In genomic region chr17:57145115-57145514, GRCm38 (mm10) we compare ENCODE assay signal across 26 mouse cellular contexts. TPM values are rescaled to one million over a fixed set of nuclear protein-coding genes. Genes with fewer than 3 reads are reported as not detected.
DNase-seq lines count a peak whose midpoint lies in the region; ATAC-seq and TF ChIP-seq lines count a peak whose summit lies in the region.
"Had no signal": no experiment of that assay in that cellular context is flagged by ENCODE, and none has a peak within 500 bp of the region (broad histone marks: within the 10 kb centered on the region; RNA-seq: fewer than 3 reads in every experiment).

No protein-coding gene starts in this region.

- H3K4me1 ChIP-seq in hindbrain, postnatal 0 days (ENCODE audit: insufficient read depth, low read length) = no peaks in the 10 kb centered on the region
- no peaks in the 10 kb centered on the region; the same call in 1 of the 2 replicates for H3K4me1 ChIP-seq in hindbrain, embryonic 11.5 days (replicated peaks; ENCODE audit: control insufficient read depth, insufficient read depth, low read length)
- peaks cover 27 to 51% of the 10 kb centered on the region in 2 experiments for H3K4me1 ChIP-seq in CH12.LX (ENCODE audit: control insufficient read depth in 1 of 2, insufficient read depth in 2 of 2)
- H3K4me1 ChIP-seq in midbrain, embryonic 10.5 days = peaks cover 12% of the 10 kb centered on the region

- no peak for TF ChIP-seq EP300 in CH12.LX (IDR thresholded peaks at IDR 0.05; ENCODE audit: low read length)

- dilution Hi-C loops in CH12.LX (cut with MboI; ENCODE audit: extremely low pct_ligation_motif_present, extremely low pct_unique_long_range_greater_than_20kb, low sequenced_read_pairs) = no loop called here

- peaks cover 6% of the 10 kb centered on the region; the same call in 1 of the 2 replicates for H3K27me3 ChIP-seq in hindbrain, postnatal 0 days (ENCODE audit: insufficient read depth, low read length)
- peaks cover 19% of the 10 kb centered on the region for H3K27me3 ChIP-seq in hindbrain, embryonic 11.5 days (ENCODE audit: control insufficient read depth, insufficient read depth, low read length)
- no peaks in the 10 kb centered on the region for H3K27me3 ChIP-seq in CH12.LX (replicated peaks)
- H3K27me3 ChIP-seq in midbrain, embryonic 10.5 days (ENCODE audit: low read depth, poor library complexity, severe bottlenecking) = peaks cover 42% of the 10 kb centered on the region

- peaks cover 56% of the 10 kb centered on the region for H3K79me2 ChIP-seq in CH12.LX (replicated peaks; ENCODE audit: control insufficient read depth, extremely low read depth, insufficient read depth, poor library complexity, severe bottlenecking)

- H3K27ac ChIP-seq in hindbrain, postnatal 0 days = no peak overlapping the region
- no peak overlapping the region for H3K27ac ChIP-seq in hindbrain, embryonic 11.5 days (ENCODE audit: low read depth, low read length)
- peak overlapping the region; percentile 98 for H3K27ac ChIP-seq in CH12.LX (ENCODE audit: insufficient read depth, low read depth)
- no peak overlapping the region for H3K27ac ChIP-seq in midbrain, embryonic 10.5 days (replicated peaks)

- TF ChIP-seq POLR2A in CH12.LX (IDR thresholded peaks at IDR 0.05; ENCODE audit: low read depth, low read length) = no peak; the same call in 1 of the 2 replicates

- in situ Hi-C loops in CH12.LX (cut with MboI; ENCODE audit: low pct_ligation_motif_present, low pct_unique_long_range_greater_than_20kb, low sequenced_read_pairs) = no loop called here

- H3K36me3 ChIP-seq in hindbrain, postnatal 0 days (ENCODE audit: insufficient read depth, low read length) = no peaks in the 10 kb centered on the region
- H3K36me3 ChIP-seq in hindbrain, embryonic 11.5 days (ENCODE audit: control insufficient read depth, insufficient read depth, low read length) = no peaks in the 10 kb centered on the region
- peaks cover 48 to 79% of the 10 kb centered on the region in 2 experiments for H3K36me3 ChIP-seq in CH12.LX (replicated peaks in 1 of 2; ENCODE audit: control insufficient read depth in 1 of 2, insufficient read depth in 1 of 2, low read length in 1 of 2)
- H3K36me3 ChIP-seq in midbrain, embryonic 10.5 days = no peaks in the 10 kb centered on the region
- H3K36me3 ChIP-seq: G1E had no signal

- H3K9ac ChIP-seq in hindbrain, postnatal 0 days (replicated peaks; ENCODE audit: low read length) = no peak overlapping the region
- H3K9ac ChIP-seq in hindbrain, embryonic 11.5 days (ENCODE audit: low read depth, low read length) = no peak overlapping the region
- H3K9ac ChIP-seq in CH12.LX (ENCODE audit: insufficient read depth, low read depth) = peak overlapping the region; percentile 99; the same call in 1 of the 2 replicates

- DNase-seq in hindbrain, postnatal 0 days (ENCODE audit: low spot score) = no peak
- no peak for DNase-seq in hindbrain, embryonic 11.5 days (ENCODE audit: low spot score)
- DNase-seq in CH12.LX (ENCODE audit: extremely low read depth) = no peak
- DNase-seq in ES-CJ7 (ENCODE audit: low read depth, low spot score) = peak; percentile 19
- no peak for DNase-seq in midbrain, embryonic 10.5 days (ENCODE audit: low spot score)
- DNase-seq: adrenal gland, adult 2 months; adrenal gland, adult 8-10 months; adrenal gland, postnatal 10 days; adrenal gland, postnatal 14 days; adrenal gland, postnatal 25 days; adrenal gland, postnatal 36 days; B cell, adult 2 months; cerebellum, adult 11 months; cerebellum, adult 11-12 months; cerebellum, adult 18-20 months; cerebellum, adult 2 months; cerebellum, adult 8-10 months had no signal

- no peak overlapping the region for H3K4me2 ChIP-seq in hindbrain, postnatal 0 days (ENCODE audit: low read depth, low read length)
- H3K4me2 ChIP-seq in hindbrain, embryonic 11.5 days (replicated peaks; ENCODE audit: low read depth, low read length) = no peak overlapping the region
- peak overlapping the region; percentile 58 for H3K4me2 ChIP-seq in CH12.LX (ENCODE audit: insufficient read depth, low read depth, poor library complexity, severe bottlenecking)

- H3K9me3 ChIP-seq in hindbrain, postnatal 0 days (ENCODE audit: low read length) = no peaks in the 10 kb centered on the region
- H3K9me3 ChIP-seq in hindbrain, embryonic 11.5 days (ENCODE audit: control insufficient read depth, low read length) = no peaks in the 10 kb centered on the region
- H3K9me3 ChIP-seq in CH12.LX (replicated peaks; ENCODE audit: low read length) = no peaks in the 10 kb centered on the region
- no peaks in the 10 kb centered on the region for H3K9me3 ChIP-seq in midbrain, embryonic 10.5 days (replicated peaks)
- H3K9me3 ChIP-seq: G1E had no signal

- WGBS in hindbrain, postnatal 0 days = 66% methylated on average over 1 of the region's 1 CpGs
- 68% methylated on average over 1 of the region's 1 CpGs for WGBS in hindbrain, embryonic 11.5 days
- 63% methylated on average over 1 of the region's 1 CpGs for WGBS in midbrain, embryonic 10.5 days

- TF ChIP-seq CTCF in hindbrain, postnatal 0 days (IDR thresholded peaks at IDR 0.05; ENCODE audit: low read depth) = no peak
- no peak for TF ChIP-seq CTCF in CH12.LX (conservative IDR thresholded peaks at IDR 0.05 in 1 of 2, IDR thresholded peaks at IDR 0.05 in 1 of 2; ENCODE audit: low read depth in 2 of 2, low read length in 2 of 2)

- TF ChIP-seq RAD21 in CH12.LX (IDR thresholded peaks at IDR 0.05; ENCODE audit: low read depth, low read length) = no peak; the same call in none of the 2 replicates

- no peak overlapping the region for H3K4me3 ChIP-seq in hindbrain, postnatal 0 days (ENCODE audit: low read length)
- H3K4me3 ChIP-seq in hindbrain, embryonic 11.5 days (ENCODE audit: low read depth, low read length) = no peak overlapping the region
- H3K4me3 ChIP-seq in CH12.LX (replicated peaks in 1 of 3; ENCODE audit: low read depth in 2 of 3, low read length in 2 of 3, poor library complexity in 1 of 3) = peak overlapping the region; percentile 10 to 90 (median 36)
- H3K4me3 ChIP-seq in midbrain, embryonic 10.5 days = no peak overlapping the region

- ATAC-seq in hindbrain, postnatal 0 days = 0 out of 2 replicates have a peak, but pooled peaks have one; percentile 24
- no peak for ATAC-seq in hindbrain, embryonic 11.5 days (ENCODE audit: low FRiP score)
- ATAC-seq in frontal cortex, adult (ENCODE audit: low TSS enrichment) = no peak
- ATAC-seq: activated CD4-positive, CD25-positive, alpha-beta regulatory T cell, adult 4 months; CD4-positive, CD25-positive, alpha-beta regulatory T cell, adult 4 months; Patski had no signal

TF ChIP-seq in CH12.LX, 34 proteins besides CTCF, POLR2A, EP300 and RAD21 (continues in another document):
- TF ChIP-seq MYC (IDR thresholded peaks at IDR 0.05; ENCODE audit: low read depth, low read length) (0 out of 2 replicates have a peak, but pooled peaks have one; percentile 17), ELF1 (IDR thresholded peaks at IDR 0.05; ENCODE audit: low read depth, low read length) (no peak), ZNF384 (IDR thresholded peaks at IDR 0.05; ENCODE audit: low read depth, low read length) (no peak), BHLHE40 (IDR thresholded peaks at IDR 0.05; ENCODE audit: low read depth, low read length) (no peak), JUND (conservative IDR thresholded peaks at IDR 0.05; ENCODE audit: low read depth, low read length) (no peak), GABPA (IDR thresholded peaks at IDR 0.05; ENCODE audit: insufficient replicate concordance, low read depth, low read length) (no peak), ZKSCAN1 (IDR thresholded peaks at IDR 0.05; ENCODE audit: borderline replicate concordance, low read depth, low read length) (no peak), CHD2 (IDR thresholded peaks at IDR 0.05; ENCODE audit: low read length) (0 out of 2 replicates have a peak, but pooled peaks have one; percentile 45), MAFK (IDR thresholded peaks at IDR 0.05; ENCODE audit: insufficient replicate concordance, low read length) (no peak), JUN (IDR thresholded peaks at IDR 0.05; ENCODE audit: insufficient read depth, low read depth, low read length) (no peak)

RNA-seq across cellular contexts. Expression of gene Cd70, which starts 4.5 kb away (rescaled TPM):
- total RNA-seq in hindbrain, postnatal 0 days (2014; rRNA removed) = 1.0 and 3.7 TPM in 2 replicates
- 2.0 and 2.1 TPM in 2 replicates for polyA plus RNA-seq in hindbrain, postnatal 0 days (2015; fragmentation: Nextera tagmentation; extraction: Ambion mirVana)
- 0.28 TPM in 1 of 2 replicates, not detected in the other for polyA plus RNA-seq in hindbrain, embryonic 11.5 days (2014; fragmentation: Nextera tagmentation; extraction: Ambion mirVana)
- 483 and 965 TPM in 2 replicates for total RNA-seq in CH12.LX (2012; rRNA removed)
- total RNA-seq in CH12.LX (2014; rRNA removed) = 261 and 321 TPM in 2 replicates
- 121 and 137 TPM in 2 replicates for polyA plus RNA-seq in CH12.LX (2012; ENCODE audit: insufficient read length, low read depth)
- polyA plus RNA-seq in midbrain, embryonic 10.5 days (2016; fragmentation: Nextera tagmentation; extraction: Ambion mirVana) = 0.27 TPM in 1 of 2 replicates, not detected in the other
- total RNA-seq: adrenal gland, adult 18-20 months; adrenal gland, adult 2 months; adrenal gland, adult 8-10 months; adrenal gland, postnatal 10 days; adrenal gland, postnatal 14 days; adrenal gland, postnatal 25 days; adrenal gland, postnatal 36 days; adrenal gland, postnatal 4 days; G1E; MEL had no signal
- polyA plus RNA-seq: adrenal gland, adult 2 months; C2C12; G1E; Patski had no signal

RNA-seq across cellular contexts. Expression of gene Tnfsf9, which starts 40.0 kb away (rescaled TPM):
- total RNA-seq in hindbrain, postnatal 0 days (2014; rRNA removed) = 3.1 and 8.1 TPM in 2 replicates
- 4.3 and 4.7 TPM in 2 replicates for polyA plus RNA-seq in hindbrain, postnatal 0 days (2015; fragmentation: Nextera tagmentation; extraction: Ambion mirVana)
- 6.3 and 7.6 TPM in 2 replicates for polyA plus RNA-seq in hindbrain, embryonic 11.5 days (2014; fragmentation: Nextera tagmentation; extraction: Ambion mirVana)
- total RNA-seq in CH12.LX (2012; rRNA removed) = 252 and 321 TPM in 2 replicates
- total RNA-seq in CH12.LX (2014; rRNA removed) = 106 and 123 TPM in 2 replicates
- 129 and 137 TPM in 2 replicates for polyA plus RNA-seq in CH12.LX (2012; ENCODE audit: insufficient read length, low read depth)
- 11.7 and 12.3 TPM in 2 replicates for polyA plus RNA-seq in midbrain, embryonic 10.5 days (2016; fragmentation: Nextera tagmentation; extraction: Ambion mirVana)

RNA-seq across cellular contexts. Expression of gene Tnfsf14, which starts 48.9 kb away (rescaled TPM):
- total RNA-seq in hindbrain, postnatal 0 days (2014; rRNA removed) = not detected in 2 replicates
- polyA plus RNA-seq in hindbrain, postnatal 0 days (2015; fragmentation: Nextera tagmentation; extraction: Ambion mirVana) = not detected in 2 replicates
- 0.09 TPM in 1 of 2 replicates, not detected in the other for polyA plus RNA-seq in hindbrain, embryonic 11.5 days (2014; fragmentation: Nextera tagmentation; extraction: Ambion mirVana)
- total RNA-seq in CH12.LX (2012; rRNA removed) (14.6 and 18.1 TPM in 2 replicates), CH12.LX (2014; rRNA removed) (13.6 and 15.4 TPM in 2 replicates)
- polyA plus RNA-seq in CH12.LX (2012; ENCODE audit: insufficient read length, low read depth) = 10.6 and 12.7 TPM in 2 replicates
- polyA plus RNA-seq in midbrain, embryonic 10.5 days (2016; fragmentation: Nextera tagmentation; extraction: Ambion mirVana) = 0.06 and 0.21 TPM in 2 replicates
- total RNA-seq: adrenal gland, postnatal 25 days; MEL had no signal
- polyA plus RNA-seq: C2C12; cerebellum, adult 2 months; Patski had no signal

RNA-seq across cellular contexts. Expression of gene Tubb4a, which starts 57.5 kb away (rescaled TPM):
- total RNA-seq in hindbrain, postnatal 0 days (2014; rRNA removed) = 201 and 209 TPM in 2 replicates
- polyA plus RNA-seq in hindbrain, postnatal 0 days (2015; fragmentation: Nextera tagmentation; extraction: Ambion mirVana) = 295 and 346 TPM in 2 replicates
- 165 and 191 TPM in 2 replicates for polyA plus RNA-seq in hindbrain, embryonic 11.5 days (2014; fragmentation: Nextera tagmentation; extraction: Ambion mirVana)
- 0.42 and 0.89 TPM in 2 replicates for total RNA-seq in CH12.LX (2012; rRNA removed)
- total RNA-seq in CH12.LX (2014; rRNA removed) = 0.09 TPM in 1 of 2 replicates, not detected in the other
- 2.0 and 2.1 TPM in 2 replicates for polyA plus RNA-seq in CH12.LX (2012; ENCODE audit: insufficient read length, low read depth)
- 68.7 and 128 TPM in 2 replicates for polyA plus RNA-seq in midbrain, embryonic 10.5 days (2016; fragmentation: Nextera tagmentation; extraction: Ambion mirVana)

Comparison
In these comparisons a context has a peak if more than half of its experiments do, and no peak if none do; other contexts are left out.
1. H3K4me3 ChIP-seq: peak in CH12.LX (3 of 3); none in hindbrain, postnatal 0 days (single experiment), hindbrain, embryonic 11.5 days (single experiment) and midbrain, embryonic 10.5 days (single experiment).
2. RNA of gene Cd70, which starts 4.5 kb away (polyA plus RNA-seq): 121 to 137 TPM in CH12.LX; 2.0 to 2.1 TPM in hindbrain, postnatal 0 days, 0.28 TPM in hindbrain, embryonic 11.5 days and 0.27 TPM in midbrain, embryonic 10.5 days; every median in the first group is over 10 times any median in the second.